Mouse (Mus musculus) myocyte (in vitro differentiated cells): ENCODE results near the gene Bpifb1.

Experiments
- MAX ChIP-seq: IDR thresholded peaks from one replicate; pipeline ENCODE4 v1.6.1; 2011; ENCODE audit warnings: low read depth, mild to moderate bottlenecking, control low read depth
- POLR2A ChIP-seq: IDR thresholded peaks from one replicate; pipeline ENCODE4 v1.6.1; 2011; ENCODE audit warnings: low read depth, mild to moderate bottlenecking, control low read depth, moderate library complexity; ENCODE audit not compliant: insufficient read length
- TCF12 ChIP-seq: IDR thresholded peaks from one replicate; pipeline ENCODE4 v1.6.1; 2011; ENCODE audit warnings: mild to moderate bottlenecking, control low read depth; ENCODE audit not compliant: poor library complexity, insufficient read depth, severe bottlenecking
- USF1 ChIP-seq: IDR thresholded peaks from one replicate; pipeline ENCODE4 v1.6.1; 2011; ENCODE audit warnings: low read depth, mild to moderate bottlenecking, control low read depth, moderate library complexity

DNA sequence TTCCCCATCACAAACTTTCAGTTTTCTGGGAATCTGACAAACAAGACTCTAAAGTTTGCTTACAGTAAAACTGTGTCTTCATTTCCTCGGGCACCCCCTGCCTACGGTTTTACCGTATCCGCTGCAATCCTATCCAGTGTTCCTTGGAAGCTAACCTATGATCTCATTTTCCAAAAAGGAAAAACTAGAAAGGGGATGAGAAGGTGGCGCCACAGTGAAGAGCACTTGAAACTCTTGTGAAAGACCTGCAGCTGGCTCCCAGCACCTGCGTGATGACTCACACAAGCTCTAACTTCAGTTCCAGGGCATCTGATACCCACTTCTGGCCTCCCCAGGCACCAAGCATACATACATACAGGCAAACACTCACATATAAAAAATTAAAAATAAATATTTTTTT lies 5.3 kb upstream of the Bpifb1 start:
- TF ChIP-seq POLR2A (no peak), TCF12 (no peak), USF1 (no peak), MAX (no peak)
